Comparison of ENCODE assay signal across 11 mouse cellular contexts in the genomic region with DNA sequence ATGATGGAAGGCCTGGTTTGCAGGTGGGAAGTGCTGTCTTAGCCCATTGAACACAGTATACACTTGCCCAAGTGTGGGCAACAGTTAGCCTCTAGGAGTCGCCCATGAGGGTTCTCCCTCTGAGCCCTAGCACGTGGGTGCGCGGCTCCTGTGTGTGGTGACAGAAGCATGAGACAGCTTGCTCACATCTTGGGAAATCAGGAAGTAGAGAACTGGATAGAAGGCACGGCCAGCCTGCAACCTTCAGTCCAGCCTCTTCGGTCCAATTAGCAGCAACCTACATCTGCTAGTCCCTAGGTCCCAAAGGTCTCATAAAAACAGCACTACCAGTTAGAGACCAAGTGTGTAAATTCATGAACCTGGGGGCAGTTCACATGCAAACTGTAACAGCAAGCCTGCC. TPM values are rescaled to one million over a fixed set of nuclear protein-coding genes. Genes with fewer than 3 reads are reported as not detected.
DNase-seq lines count a peak whose midpoint lies in the region; ATAC-seq and TF ChIP-seq lines count a peak whose summit lies in the region.
"Had no signal": no experiment of that assay in that cellular context is flagged by ENCODE, and none has a peak within 500 bp of the region (broad histone marks: within the 10 kb centered on the region; RNA-seq: fewer than 3 reads in every experiment).

No protein-coding gene starts in this region.

- peak; percentile 40 for DNase-seq in heart, adult 8-10 months (ENCODE audit: low spot score)
- no peak for DNase-seq in heart, postnatal 4 days
- DNase-seq in G1E (ENCODE audit: low spot score) = no peak
- peak; percentile 84 for DNase-seq in lung, postnatal 36 days
- DNase-seq in left cerebral cortex, postnatal 36 days (ENCODE audit: low spot score in 2 of 2) = no peak
- no peak for DNase-seq in midbrain, postnatal 0 days (ENCODE audit: low spot score)
- DNase-seq: cerebellum, adult 11-12 months; spleen, adult 18-20 months had no signal

- H3K27me3 ChIP-seq in G1E (ENCODE audit: insufficient read depth, low read length) = peaks cover 39% of the 10 kb centered on the region
- no peaks in the 10 kb centered on the region; the same call in 1 of the 2 replicates for H3K27me3 ChIP-seq in midbrain, postnatal 0 days (ENCODE audit: insufficient read depth, low read length)
- no peaks in the 10 kb centered on the region for H3K27me3 ChIP-seq in hindbrain, embryonic 12.5 days

- ATAC-seq in G1E (ENCODE audit: extremely low read depth, insufficient number of reproducible peaks, low FRiP score, poor library complexity, severe bottlenecking) = peak; percentile 63
- peak; percentile 53 to 74; a peak in 3 of 4 replicates for ATAC-seq in hematopoietic stem cell, adult 5-6 weeks (replicated peaks in 1 of 2; ENCODE audit: insufficient read depth in 1 of 2, low FRiP score in 2 of 2, low TSS enrichment in 1 of 2, low read depth in 1 of 2, poor library complexity in 2 of 2, severe bottlenecking in 2 of 2)
- ATAC-seq in midbrain, postnatal 0 days (ENCODE audit: low FRiP score) = no peak
- ATAC-seq in hindbrain, embryonic 12.5 days (ENCODE audit: low FRiP score) = no peak

- no peaks in the 10 kb centered on the region for H3K36me3 ChIP-seq in G1E (replicated peaks)
- H3K36me3 ChIP-seq in midbrain, postnatal 0 days (ENCODE audit: insufficient read depth, low read length) = no peaks in the 10 kb centered on the region
- no peaks in the 10 kb centered on the region for H3K36me3 ChIP-seq in hindbrain, embryonic 12.5 days

- no peak overlapping the region for H3K4me3 ChIP-seq in G1E (ENCODE audit: low read depth, low read length)
- no peak overlapping the region for H3K4me3 ChIP-seq in midbrain, postnatal 0 days (ENCODE audit: low read depth, low read length)
- H3K4me3 ChIP-seq in hindbrain, embryonic 12.5 days = no peak overlapping the region
- H3K4me3 ChIP-seq: erythroblast, embryonic 14.5 days had no signal

- no peak overlapping the region for H3K27ac ChIP-seq in midbrain, postnatal 0 days (ENCODE audit: low read depth, low read length)
- no peak overlapping the region for H3K27ac ChIP-seq in hindbrain, embryonic 12.5 days

- TF ChIP-seq CTCF in G1E (IDR thresholded peaks at IDR 0.05; ENCODE audit: low read depth, low read length) = no peak
- TF ChIP-seq CTCF in midbrain, postnatal 0 days (IDR thresholded peaks at IDR 0.05) = no peak

- intact Hi-C loops in left cerebral cortex, postnatal 36 days (cut with DNase I) = no loop called here

- no peak overlapping the region for H3K4me2 ChIP-seq in midbrain, postnatal 0 days (ENCODE audit: low read depth, low read length, poor library complexity, severe bottlenecking)
- H3K4me2 ChIP-seq in hindbrain, embryonic 12.5 days (replicated peaks) = no peak overlapping the region

- H3K9me3 ChIP-seq in G1E (replicated peaks) = no peaks in the 10 kb centered on the region; the same call in 1 of the 2 replicates
- H3K9me3 ChIP-seq in midbrain, postnatal 0 days (ENCODE audit: low read length) = no peaks in the 10 kb centered on the region
- no peaks in the 10 kb centered on the region for H3K9me3 ChIP-seq in hindbrain, embryonic 12.5 days (replicated peaks)

- H3K4me1 ChIP-seq in G1E (ENCODE audit: insufficient read depth, low read depth, low read length) = peaks cover 10% of the 10 kb centered on the region
- H3K4me1 ChIP-seq in midbrain, postnatal 0 days (ENCODE audit: insufficient read depth, low read length) = no peaks in the 10 kb centered on the region
- peaks cover 9% of the 10 kb centered on the region for H3K4me1 ChIP-seq in hindbrain, embryonic 12.5 days

- no peak overlapping the region for H3K9ac ChIP-seq in midbrain, postnatal 0 days (replicated peaks; ENCODE audit: low read length, poor library complexity, severe bottlenecking)
- H3K9ac ChIP-seq in hindbrain, embryonic 12.5 days = no peak overlapping the region

- 84% methylated on average over 6 of the region's 6 CpGs for WGBS in midbrain, postnatal 0 days
- WGBS in hindbrain, embryonic 12.5 days = 76% methylated on average over 6 of the region's 6 CpGs

RNA-seq across cellular contexts. Expression of a gene that starts 36.8 kb away (rescaled TPM):
- total RNA-seq in heart, adult 8-10 months (2022) = 100 to 1,000 TPM in 1 of 4 experiments, 10 to 100 TPM in 3; 82.0 to 104 (median 91.0) TPM
- total RNA-seq in heart, postnatal 4 days (2021) = 100 to 1,000 TPM; 104 to 120 TPM
- total RNA-seq in G1E (2014; fragmentation: Nextera tagmentation) (133 and 158 TPM in 2 replicates), G1E (2017) (432 and 545 TPM in 2 replicates)
- 1,504 and 2,083 TPM in 2 replicates for polyA plus RNA-seq in G1E (2012)
- 191 and 268 TPM in 2 replicates for total RNA-seq in hematopoietic stem cell, adult 5-6 weeks (2017)
- total RNA-seq in left cerebral cortex, postnatal 36 days (2021) = 100 to 1,000 TPM; 186 to 201 TPM
- 149 and 190 TPM in 2 replicates for total RNA-seq in midbrain, postnatal 0 days (2014; rRNA removed)
- polyA plus RNA-seq in midbrain, postnatal 0 days (2015; fragmentation: Nextera tagmentation; extraction: Ambion mirVana) = 236 TPM in 2 replicates
- polyA plus RNA-seq in hindbrain, embryonic 12.5 days (2016; fragmentation: Nextera tagmentation; extraction: Ambion mirVana) = 181 and 182 TPM in 2 replicates

Comparison
In these comparisons a context has a peak if more than half of its experiments do, and no peak if none do; other contexts are left out.
1. DNase-seq: peak in heart, adult 8-10 months (single experiment) and lung, postnatal 36 days (single experiment); none in heart, postnatal 4 days (single experiment), G1E (single experiment), left cerebral cortex, postnatal 36 days (0 of 2) and midbrain, postnatal 0 days (single experiment).
2. ATAC-seq: peak in G1E (single experiment) and hematopoietic stem cell, adult 5-6 weeks (2 of 2); none in midbrain, postnatal 0 days (single experiment) and hindbrain, embryonic 12.5 days (single experiment).